Mouse (Mus musculus): ENCODE measurements at regions not wholly inside any gene's neighbourhood (a gene's known extent, or its start where the extent isn't known, plus 50 kb on each side); places are given as distances from the start of the nearest gene placed in this dataset.

- ATAC-seq = no peak
Observed at GRCm38 (mm10) chr10:118501571-118501970, 60.7 kb downstream of the Ifng start.

GRCm38 (mm10) chr10:118504811-118505210 is 64.0 kb downstream of the Ifng start:
- ATAC-seq = no peak

GRCm38 (mm10) chr10:118506154-118506553 is 65.3 kb downstream of the Ifng start:
- ATAC-seq = peak; percentile 67

- ATAC-seq = peak; percentile 82
Observed at GRCm38 (mm10) chr10:118507630-118508029, 66.8 kb downstream of the Ifng start.

GRCm38 (mm10) chr10:118516839-118517238 is 76.0 kb downstream of the Ifng start:
- no peak for ATAC-seq

- ATAC-seq = no peak
Observed at GRCm38 (mm10) chr10:118517995-118518394, 77.1 kb downstream of the Ifng start.

- ATAC-seq = peak; percentile 46
Observed at GRCm38 (mm10) chr10:118545966-118546365, 105.1 kb downstream of the Ifng start.

GRCm38 (mm10) chr10:118550201-118550600 is 109.4 kb downstream of the Ifng start:
- peak; percentile 65 for ATAC-seq

GRCm38 (mm10) chr10:118558848-118559247 is 118.0 kb downstream of the Ifng start:
- ATAC-seq = no peak

GRCm38 (mm10) chr10:118564041-118564440 is 123.2 kb downstream of the Ifng start:
- no peak for ATAC-seq

GRCm38 (mm10) chr10:118564528-118565268 is 123.9 kb downstream of the Ifng start:
- no peak for ATAC-seq

- no peak for ATAC-seq
Observed at GRCm38 (mm10) chr10:118568617-118569016, 127.8 kb downstream of the Ifng start.

GRCm38 (mm10) chr10:118569424-118569823 is 128.6 kb downstream of the Ifng start:
- no peak for ATAC-seq

- no peak for ATAC-seq
Observed at GRCm38 (mm10) chr10:118573247-118573646, 132.4 kb downstream of the Ifng start.

GRCm38 (mm10) chr10:118575570-118575969 is 134.7 kb downstream of the Ifng start:
- no peak for ATAC-seq

GRCm38 (mm10) chr10:118581376-118581775 is 140.5 kb downstream of the Ifng start:
- no peak for ATAC-seq

- no peak for ATAC-seq
Observed at GRCm38 (mm10) chr10:118585821-118586220, 145.0 kb downstream of the Ifng start.

- ATAC-seq = no peak
Observed at GRCm38 (mm10) chr10:118588198-118588597, 147.4 kb downstream of the Ifng start.

GRCm38 (mm10) chr10:118592648-118593368 is 152.0 kb downstream of the Ifng start:
- peak; percentile 74 for ATAC-seq

GRCm38 (mm10) chr10:118596206-118596605 is 155.4 kb downstream of the Ifng start:
- ATAC-seq = no peak

GRCm38 (mm10) chr10:118598497-118598896 is 157.7 kb downstream of the Ifng start:
- ATAC-seq = no peak

- peak; percentile 68 for ATAC-seq
Observed at GRCm38 (mm10) chr10:118599197-118599596, 158.4 kb downstream of the Ifng start.

GRCm38 (mm10) chr10:118599610-118600009 is 158.8 kb downstream of the Ifng start:
- ATAC-seq = peak; percentile 84

GRCm38 (mm10) chr10:118602922-118603321 is 162.1 kb downstream of the Ifng start:
- ATAC-seq = no peak
